Mouse (Mus musculus) midbrain, postnatal 0 days (tissue): ENCODE data around the gene Mpv17. TPM values are rescaled to one million over a fixed set of nuclear protein-coding genes. Genes with fewer than 3 reads are reported as not detected.

Source experiments
- ATAC-seq: fragments of 200-750 bp; cut with Nextera tagmentation; 2 replicates; pipeline ENCODE4 v1.8.0; 2017; ENCODE audit warnings: moderate number of reproducible peaks, mild to moderate bottlenecking, moderate TSS enrichment, moderate library complexity; ENCODE audit not compliant: low FRiP score
- DNase-seq: peaks from one replicate; pipeline ENCODE4 v3.0.0-alpha.2; 2015; ENCODE audit warnings: low spot score
- H3K27ac ChIP-seq: fragments of 300-500 bp; sonication (generic); 2 replicates; pipeline ENCODE4 v1.5.1; 2014; ENCODE audit warnings: low read depth, mild to moderate bottlenecking, low read length, mixed read lengths
- H3K27me3 ChIP-seq: fragments of 300-500 bp; sonication (generic); 2 replicates; pipeline ENCODE4 v1.6.1; 2014; ENCODE audit warnings: low read length, control low read depth, mixed read lengths; ENCODE audit not compliant: insufficient read depth
- H3K36me3 ChIP-seq: fragments of 300-500 bp; sonication (generic); 2 replicates; pipeline ENCODE4 v1.6.1; 2014; ENCODE audit warnings: low read length, control low read depth, mixed read lengths; ENCODE audit not compliant: insufficient read depth
- H3K4me1 ChIP-seq: fragments of 300-500 bp; sonication (generic); 2 replicates; pipeline ENCODE4 v1.6.1; 2014; ENCODE audit warnings: mild to moderate bottlenecking, control low read depth, antibody characterized with exemption, low read length, mixed read lengths; ENCODE audit not compliant: insufficient read depth
- H3K4me2 ChIP-seq: fragments of 300-500 bp; sonication (generic); 2 replicates; pipeline ENCODE4 v1.6.1; 2014; ENCODE audit warnings: low read depth, mild to moderate bottlenecking, low read length, mixed read lengths; ENCODE audit not compliant: poor library complexity, severe bottlenecking
- H3K4me3 ChIP-seq: fragments of 300-500 bp; sonication (generic); 2 replicates; pipeline ENCODE4 v1.5.1; 2014; ENCODE audit warnings: low read depth, mild to moderate bottlenecking, low read length, moderate library complexity
- H3K9ac ChIP-seq: fragments of 300-500 bp; sonication (generic); replicated peaks from 2 replicates; pipeline ENCODE4 v1.6.1; 2014; ENCODE audit warnings: mild to moderate bottlenecking, low read length, moderate library complexity, mixed read lengths; ENCODE audit not compliant: poor library complexity, severe bottlenecking
- H3K9me3 ChIP-seq: fragments of 300-500 bp; sonication (generic); 2 replicates; pipeline ENCODE4 v1.6.1; 2016; ENCODE audit warnings: low read length, control low read depth
- CTCF ChIP-seq: IDR thresholded peaks from 2 replicates; pipeline ENCODE4 v1.5.1; 2016; ENCODE audit warnings: antibody characterized with exemption, mild to moderate bottlenecking
- WGBS: fragments of 180-500 bp; shearing (Covaris S2); extraction: QIAGEN DNeasy Blood & Tissue Kit; methylation state at CpG from one replicate; pipeline ENCODE4 v1.1.7; 2014; 5-methylcytosine and 5-hydroxymethylcytosine counted together
- polyA plus RNA-seq: library from polyadenylated mRNA; unstranded; fragments of >200 nt; fragmentation: Nextera tagmentation; extraction: Ambion mirVana; gene quantifications from 2 replicates; pipeline ENCODE4 v1.2.1, GENCODE M21; 2015
- total RNA-seq: library from RNA; depleted of rRNA; stranded (reverse); fragments of >200 nt; gene quantifications from 2 replicates; pipeline ENCODE4 v1.2.3, GENCODE M21; 2014

Mpv17 gene
- total and polyA plus RNA-seq, 2 experiments from 2014 or later: 38.8 to 65.5 TPM

GRCm38 (mm10) chr5:31149781-31150180 lies 4.3 kb downstream of the Mpv17 start:
- H3K4me2 ChIP-seq: no peak overlapping the region
- no peak for TF ChIP-seq CTCF
- ATAC-seq: no peak
- no peak overlapping the region for H3K4me3 ChIP-seq
- H3K9me3 ChIP-seq: no peaks in the 10 kb centered on the region
- no peak overlapping the region for H3K9ac ChIP-seq
- no peaks in the 10 kb centered on the region for H3K27me3 ChIP-seq
- 0 out of 2 replicates have a peak, but pooled peaks cover 2% of the 10 kb centered on the region for H3K36me3 ChIP-seq
- WGBS: 92% methylated on average over 4 of the region's 4 CpGs
- H3K4me1 ChIP-seq: peaks cover 5% of the 10 kb centered on the region; the same call in 1 of the 2 replicates
- DNase-seq: no peak
- H3K27ac ChIP-seq: no peak overlapping the region

DNA sequence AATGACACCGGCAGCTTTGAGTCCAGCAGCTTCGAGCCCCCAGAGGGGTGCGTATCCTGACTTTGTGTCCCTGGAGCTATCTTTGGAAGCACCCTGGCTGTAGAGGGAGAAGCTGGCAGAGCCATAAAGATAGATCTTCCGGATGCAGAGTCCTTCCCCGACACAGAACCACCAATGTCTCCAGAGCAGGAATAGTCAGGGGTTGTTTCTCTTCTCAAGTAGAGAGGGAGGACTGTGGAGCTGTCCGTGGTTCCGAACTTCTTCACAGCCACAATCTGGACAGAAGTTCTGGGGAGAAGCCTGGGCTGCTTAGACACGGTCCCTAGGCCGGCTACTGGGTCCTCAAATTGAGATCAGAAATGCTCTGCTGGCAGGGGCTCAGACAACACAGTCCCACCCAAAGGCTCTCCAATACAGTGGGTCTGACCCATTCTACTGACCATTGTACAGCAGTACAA lies 15.1 kb downstream of the Mpv17 start:
- H3K4me1 ChIP-seq: peaks cover 12% of the 10 kb centered on the region; the same call in 1 of the 2 replicates
- 0 out of 2 replicates have a peak, but pooled peaks cover 2% of the 10 kb centered on the region for H3K36me3 ChIP-seq
- H3K9ac ChIP-seq: no peak overlapping the region
- TF ChIP-seq CTCF: no peak
- no peaks in the 10 kb centered on the region for H3K9me3 ChIP-seq
- no peak for DNase-seq
- WGBS: 11% methylated on average over 9 of the region's 9 CpGs
- H3K4me2 ChIP-seq: no peak overlapping the region; the same call in 1 of the 2 replicates
- ATAC-seq: no peak
- H3K27ac ChIP-seq: no peak overlapping the region
- peak overlapping the region; percentile 36; the same call in 1 of the 2 replicates for H3K4me3 ChIP-seq
- H3K27me3 ChIP-seq: peaks cover 44% of the 10 kb centered on the region

- H3K4me3 ChIP-seq: peak within 1 kb of the TSS; percentile 36
- peak within 1 kb of the TSS; percentile 64 for H3K4me2 ChIP-seq
- WGBS: 2% methylated on average over 52 of the region's 52 CpGs
- 0 out of 2 replicates have a peak, but pooled peaks cover 2% of the 10 kb centered on the region for H3K36me3 ChIP-seq
- H3K9me3 ChIP-seq: no peaks in the 10 kb centered on the region
- TF ChIP-seq CTCF: 0 out of 2 replicates have a peak, but pooled peaks have one; percentile 12
- H3K9ac ChIP-seq: no peak within 1 kb of the TSS
- peaks cover 12% of the 10 kb centered on the region; the same call in 1 of the 2 replicates for H3K4me1 ChIP-seq
- H3K27me3 ChIP-seq: peaks cover 44% of the 10 kb centered on the region
- ATAC-seq (0 out of 2 replicates have a peak, but pooled peaks have one; percentile 18), DNase-seq (no peak)
- H3K27ac ChIP-seq: no peak within 1 kb of the TSS
These were observed 15.6 kb downstream of the Mpv17 start, which contains the start of gene Ucn for GRCm38 (mm10) chr5:31138241-31138967. Gene Ucn, minus strand, starts transcription at chr5:31138829.

- WGBS: under 1% methylated on average over 13 of the region's 13 CpGs
- H3K9me3 ChIP-seq: no peaks in the 10 kb centered on the region
- no peak for TF ChIP-seq CTCF
- H3K27me3 ChIP-seq: peaks cover 44% of the 10 kb centered on the region
- ATAC-seq: no peak
- no peak overlapping the region for H3K9ac ChIP-seq
- peak overlapping the region; percentile 64 for H3K4me2 ChIP-seq
- peak overlapping the region; percentile 36 for H3K4me3 ChIP-seq
- peaks cover 12% of the 10 kb centered on the region; the same call in 1 of the 2 replicates for H3K4me1 ChIP-seq
- no peak overlapping the region for H3K27ac ChIP-seq
- no peak for DNase-seq
- H3K36me3 ChIP-seq: 0 out of 2 replicates have a peak, but pooled peaks cover 2% of the 10 kb centered on the region
These were observed 16.4 kb downstream of the Mpv17 start for GRCm38 (mm10) chr5:31137658-31138057.

DNA sequence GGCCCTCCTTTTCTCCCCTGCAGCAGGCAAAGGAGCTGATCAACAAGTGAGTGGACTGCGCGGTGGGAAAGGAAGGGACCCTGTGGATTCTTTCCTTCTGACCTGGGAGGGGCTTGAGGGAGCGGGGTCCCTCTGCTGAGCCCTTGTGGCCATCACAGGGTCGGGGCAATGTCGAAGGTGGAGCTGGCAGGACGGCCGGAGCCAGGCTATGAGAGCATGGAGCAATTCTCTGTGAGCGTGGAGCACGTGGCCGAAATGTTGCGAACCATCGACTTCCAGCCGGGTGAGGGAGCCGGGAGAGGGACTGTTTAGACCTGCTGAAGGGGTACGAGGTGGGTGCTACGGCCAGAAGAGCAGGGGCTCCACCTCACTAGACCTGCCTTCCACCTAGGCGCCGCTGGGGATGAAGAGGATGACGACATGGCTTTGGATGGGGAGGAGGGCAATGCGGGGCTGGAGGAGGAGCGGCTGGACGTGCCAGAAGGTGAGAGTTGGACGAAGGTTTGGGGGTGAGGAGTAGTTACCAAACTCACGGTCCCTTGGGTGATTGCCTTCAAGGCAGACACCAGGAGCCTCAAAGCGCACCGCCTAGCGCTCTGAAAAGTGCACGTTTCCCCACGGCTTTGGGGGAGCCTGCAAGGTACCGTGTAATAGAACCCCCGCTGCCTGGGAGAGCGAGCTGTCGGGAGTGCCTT lies 17.2 kb downstream of the Mpv17 start:
- DNase-seq (no peak), ATAC-seq (0 out of 2 replicates have a peak, but pooled peaks have one; percentile 17)
- TF ChIP-seq CTCF: no peak
- Histone ChIP-seq H3K4me2 (peak overlapping the region; percentile 64), H3K4me3 (peak overlapping the region; percentile 36), H3K27me3 (peaks cover 44% of the 10 kb centered on the region), H3K36me3 (0 out of 2 replicates have a peak, but pooled peaks cover 2% of the 10 kb centered on the region), H3K27ac (no peak overlapping the region), H3K9me3 (no peaks in the 10 kb centered on the region), H3K9ac (no peak overlapping the region), H3K4me1 (peaks cover 12% of the 10 kb centered on the region; the same call in 1 of the 2 replicates)
- WGBS: under 1% methylated on average over 33 of the region's 33 CpGs
